Mouse (Mus musculus): ENCODE data around the gene Vmn2r43. TPM values are rescaled to one million over a fixed set of nuclear protein-coding genes. Genes with fewer than 3 reads are reported as not detected.

Vmn2r43 gene
- not detected in 2 replicates for polyA plus RNA-seq (2012; rRNA removed; ENCODE audit: low replicate concordance)

GRCm38 (mm10) chr7:8260499-8260898 is at the start of gene Vmn2r43:
Gene Vmn2r43 (minus strand): TSS chr7:8260599.

GRCm38 (mm10) chr7:8200220-8200619 is 60.2 kb downstream of the Vmn2r43 start, which contains the start of gene Vmn2r42:
Gene Vmn2r42 (minus strand): TSS chr7:8200320.

Other genes with a start within 250 kb of the Vmn2r43 start
- gene Vmn2r41, start 98.9 kb downstream of the Vmn2r43 start, polyA plus RNA-seq (2012; rRNA removed; ENCODE audit: low replicate concordance) = not detected in 2 replicates
- not detected in 2 replicates for gene Vmn2r42, start 60.3 kb downstream of the Vmn2r43 start, polyA plus RNA-seq (2012; rRNA removed; ENCODE audit: low replicate concordance)
- not detected in 2 replicates for gene Vmn2r44, start 122.7 kb upstream of the Vmn2r43 start, polyA plus RNA-seq (2012; rRNA removed; ENCODE audit: low replicate concordance)
- not detected in 2 replicates for gene Vmn2r45, start 228.5 kb upstream of the Vmn2r43 start, polyA plus RNA-seq (2012; rRNA removed; ENCODE audit: low replicate concordance)

Measured in mammary gland, adult 2 months (tissue).